Mouse (Mus musculus) retina, adult 2 months (tissue): Measurements from ENCODE around the gene Hpse2.

Experiments
- DNase-seq: peaks from one replicate; pipeline ENCODE4 v3.0.0-alpha.2; 2012; ENCODE audit warnings: low read depth, low spot score

Gene Hpse2

GRCm38 (mm10) chr19:42779531-42780155 lies 608.5 kb downstream of the Hpse2 start, which contains the start of gene Hps1:
Gene Hps1, minus strand, starts transcription at chr19:42779978.
- peak; percentile 57 for DNase-seq

- DNase-seq, result no peak
Measured at GRCm38 (mm10) chr19:42777801-42778200, 610.4 kb downstream of the Hpse2 start.

- DNase-seq, result no peak
Measured at GRCm38 (mm10) chr19:42776813-42777212, 611.3 kb downstream of the Hpse2 start.

- no peak for DNase-seq
Measured at GRCm38 (mm10) chr19:42770141-42770872, 617.8 kb downstream of the Hpse2 start.

- DNase-seq, result no peak
Measured at GRCm38 (mm10) chr19:42769648-42770047, 618.5 kb downstream of the Hpse2 start.

- DNase-seq, result no peak
Measured at GRCm38 (mm10) chr19:42767361-42767760, 620.8 kb downstream of the Hpse2 start.

GRCm38 (mm10) chr19:42764398-42764797 lies 623.8 kb downstream of the Hpse2 start:
- DNase-seq, result no peak

- no peak for DNase-seq
Measured at GRCm38 (mm10) chr19:42756671-42757070, 631.5 kb downstream of the Hpse2 start.

- no peak for DNase-seq
Measured at GRCm38 (mm10) chr19:42755148-42755870, 632.8 kb downstream of the Hpse2 start.

GRCm38 (mm10) chr19:42753141-42753917 lies 634.8 kb downstream of the Hpse2 start:
- no peak for DNase-seq

GRCm38 (mm10) chr19:42752363-42752931 lies 635.7 kb downstream of the Hpse2 start, which contains the start of gene Pyroxd2:
Gene Pyroxd2, minus strand, starts transcription at chr19:42752775.
- no peak for DNase-seq

- DNase-seq, result no peak
Measured at GRCm38 (mm10) chr19:42750196-42750595, 638.0 kb downstream of the Hpse2 start.

- no peak for DNase-seq
Measured at GRCm38 (mm10) chr19:42746702-42747101, 641.5 kb downstream of the Hpse2 start.

- DNase-seq, result no peak
Measured at GRCm38 (mm10) chr19:42745869-42746224, 642.3 kb downstream of the Hpse2 start.

- no peak for DNase-seq
Measured at GRCm38 (mm10) chr19:42745084-42745868, 642.9 kb downstream of the Hpse2 start.

- DNase-seq, result no peak
Measured at GRCm38 (mm10) chr19:42744162-42744586, 644.0 kb downstream of the Hpse2 start.

GRCm38 (mm10) chr19:42743261-42743660 lies 644.9 kb downstream of the Hpse2 start:
- DNase-seq, result no peak

GRCm38 (mm10) chr19:42741884-42742283 lies 646.3 kb downstream of the Hpse2 start:
- DNase-seq, result no peak

GRCm38 (mm10) chr19:42740163-42740899 lies 647.8 kb downstream of the Hpse2 start:
- DNase-seq, result no peak

GRCm38 (mm10) chr19:42739734-42740133 lies 648.4 kb downstream of the Hpse2 start:
- DNase-seq, result no peak
